Mouse (Mus musculus) cerebellum, adult (tissue): ENCODE data around the gene Mafg.

Experiments used
- ATAC-seq: cut with Nextera tagmentation; 2 replicates; pipeline ENCODE4 v1.9.2; 2017; ENCODE audit warnings: mild to moderate bottlenecking, moderate library complexity, mixed read lengths; ENCODE audit not compliant: insufficient number of reproducible peaks, low FRiP score, low TSS enrichment

Mafg gene

DNA sequence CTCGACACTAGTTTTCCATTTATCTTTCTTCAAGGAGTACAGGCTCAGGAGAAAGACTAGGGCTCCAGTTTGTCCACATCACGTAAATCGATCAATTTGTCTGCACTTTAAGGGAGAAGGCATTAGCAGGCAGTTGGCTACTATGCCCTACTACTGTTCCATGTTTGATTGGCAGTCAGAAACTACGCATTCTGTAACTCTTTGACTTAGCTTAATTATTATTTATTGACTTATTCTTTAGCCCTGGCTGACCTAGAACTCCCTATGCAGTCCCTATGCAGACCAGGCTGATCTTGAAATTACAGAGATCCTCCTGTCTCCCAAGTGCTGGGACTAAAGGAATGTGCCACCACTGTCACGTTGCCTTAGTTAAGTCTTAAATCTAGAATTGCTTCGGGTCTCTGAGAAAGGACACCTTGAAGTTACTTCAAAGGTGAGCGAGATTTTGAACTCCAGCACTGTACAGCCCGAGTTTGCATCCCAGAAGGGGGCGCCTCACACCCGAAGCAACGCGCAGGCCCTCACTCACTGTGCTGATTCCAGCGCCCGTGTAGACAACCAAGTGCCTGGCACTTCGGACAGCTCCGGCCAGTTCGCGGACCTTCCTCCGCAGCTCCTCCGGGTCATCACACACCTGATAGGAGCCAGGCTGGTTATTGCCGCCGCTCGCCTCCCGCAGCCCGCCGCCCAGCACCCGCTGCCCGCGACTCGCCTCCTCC is 9.3 kb downstream of the Mafg start:
- ATAC-seq: peak; percentile 64; the same call in 1 of the 2 replicates

DNA sequence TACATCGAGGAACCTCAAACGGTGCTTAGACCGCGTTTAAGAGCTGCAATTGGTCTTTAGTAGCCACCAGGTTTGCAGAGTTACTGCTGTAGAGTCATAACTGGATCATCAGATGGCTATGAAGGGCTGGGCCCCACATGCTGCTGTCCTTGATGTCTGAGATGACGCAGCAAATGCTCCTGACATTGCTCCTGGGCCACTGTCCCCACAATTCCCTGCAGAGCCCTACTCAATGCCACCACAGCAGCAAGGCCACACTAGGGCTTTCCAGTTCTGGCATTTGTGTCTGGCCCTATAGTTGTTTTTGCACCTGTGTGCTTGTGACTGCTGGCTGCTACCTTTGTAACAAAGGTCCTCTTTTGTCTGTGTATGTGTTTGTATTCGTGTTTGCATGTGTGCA is 10.6 kb downstream of the Mafg start:
- no peak for ATAC-seq

DNA sequence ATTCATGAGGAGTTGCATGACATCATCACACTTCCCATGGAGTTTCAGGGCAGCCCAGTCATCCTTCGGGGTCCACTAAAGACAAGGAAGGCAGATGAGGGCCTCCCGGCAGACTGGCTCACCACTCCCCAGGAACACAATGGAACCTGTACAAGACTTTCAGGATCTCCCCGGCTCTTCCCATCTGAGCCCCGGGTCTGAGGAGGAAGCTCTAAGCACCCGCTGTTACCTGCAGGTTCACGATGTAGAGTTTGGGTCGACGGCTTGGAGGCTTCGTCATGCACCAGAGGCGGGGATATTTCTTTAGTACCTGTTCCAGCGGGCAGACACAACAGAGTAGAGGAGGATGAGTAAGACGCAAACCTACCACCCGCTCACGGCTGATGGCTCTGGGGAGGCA is 13.2 kb downstream of the Mafg start:
- ATAC-seq: no peak

DNA sequence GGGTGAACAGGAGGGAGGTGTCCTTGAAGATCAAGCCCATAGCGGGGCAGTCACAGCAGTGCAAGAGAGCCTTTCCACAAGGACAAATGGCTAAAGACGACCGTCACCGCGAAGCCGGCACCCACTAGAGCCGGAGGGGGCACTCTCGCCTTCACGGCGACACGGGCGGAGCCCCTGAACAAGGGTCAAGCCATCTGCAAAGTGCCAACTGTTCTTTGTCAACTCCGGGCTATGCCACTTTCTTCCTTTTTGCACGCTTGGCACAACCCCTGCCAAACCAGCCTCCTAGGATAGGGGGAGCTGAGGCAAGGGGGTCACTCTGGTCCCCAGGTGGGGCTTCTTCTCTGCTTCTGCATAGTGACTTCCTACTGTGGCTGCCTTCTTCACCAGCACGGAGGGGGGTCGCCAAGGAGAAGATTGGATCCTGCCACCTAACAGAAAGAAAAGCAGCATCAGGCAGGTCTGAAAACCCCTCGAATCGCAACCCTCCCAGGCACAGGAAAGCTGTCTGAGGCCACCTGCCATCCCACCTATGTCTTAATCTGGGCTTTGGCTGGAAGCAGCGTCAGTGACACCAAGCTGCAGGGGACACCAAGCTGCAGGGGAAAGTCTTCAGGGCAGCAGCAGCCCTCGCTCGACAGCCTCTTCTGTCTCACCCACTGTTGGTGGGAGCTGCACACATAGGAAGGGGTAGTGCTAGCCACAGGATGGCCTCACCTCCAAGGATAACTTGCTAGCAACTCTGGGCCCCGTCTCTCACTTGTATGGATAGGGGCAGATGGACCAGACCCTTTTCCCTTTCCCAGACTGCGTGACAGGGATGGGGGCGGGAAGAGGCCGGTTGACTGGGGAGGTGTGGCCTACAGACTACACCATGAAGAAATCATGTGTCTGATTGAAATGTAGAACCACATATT is 14.5 kb downstream of the Mafg start:
- ATAC-seq: no peak

DNA sequence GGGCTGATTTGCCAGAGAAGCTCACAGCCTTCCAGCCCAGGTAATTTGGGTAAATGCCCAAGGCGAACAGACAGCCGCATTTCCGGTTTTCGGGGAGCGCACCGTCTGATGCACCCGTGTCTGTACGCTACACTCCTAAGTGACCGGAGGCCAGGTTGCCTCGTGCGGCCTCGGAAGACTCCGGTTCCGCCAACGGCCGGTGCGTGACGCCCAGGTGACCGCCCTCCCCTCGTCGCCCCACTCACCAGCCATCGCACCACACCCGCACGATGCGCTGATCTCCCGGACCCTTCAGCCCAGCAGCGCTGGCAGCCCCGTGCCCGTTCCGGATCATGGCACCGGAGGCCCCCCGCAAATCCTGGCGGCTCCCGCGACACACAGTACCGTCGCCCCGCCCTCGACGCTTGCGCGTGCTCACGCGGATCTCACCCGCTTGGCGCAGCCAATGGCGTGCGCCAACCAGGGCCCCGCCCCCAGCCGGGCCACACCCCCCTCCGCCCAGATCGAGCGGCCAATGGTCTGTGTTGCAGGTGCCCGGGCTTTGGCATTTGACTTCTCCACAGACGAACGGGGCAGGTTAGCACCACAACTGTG is 15.8 kb downstream of the Mafg start, which contains the start of gene Pcyt2:
Pcyt2 (minus strand) TSS at position 418 of the 594 bp plus-strand sequence.
- ATAC-seq: peak; percentile 57

- no peak for ATAC-seq
Observed at GRCm38 (mm10) chr11:120616617-120617294, 16.6 kb downstream of the Mafg start.

DNA sequence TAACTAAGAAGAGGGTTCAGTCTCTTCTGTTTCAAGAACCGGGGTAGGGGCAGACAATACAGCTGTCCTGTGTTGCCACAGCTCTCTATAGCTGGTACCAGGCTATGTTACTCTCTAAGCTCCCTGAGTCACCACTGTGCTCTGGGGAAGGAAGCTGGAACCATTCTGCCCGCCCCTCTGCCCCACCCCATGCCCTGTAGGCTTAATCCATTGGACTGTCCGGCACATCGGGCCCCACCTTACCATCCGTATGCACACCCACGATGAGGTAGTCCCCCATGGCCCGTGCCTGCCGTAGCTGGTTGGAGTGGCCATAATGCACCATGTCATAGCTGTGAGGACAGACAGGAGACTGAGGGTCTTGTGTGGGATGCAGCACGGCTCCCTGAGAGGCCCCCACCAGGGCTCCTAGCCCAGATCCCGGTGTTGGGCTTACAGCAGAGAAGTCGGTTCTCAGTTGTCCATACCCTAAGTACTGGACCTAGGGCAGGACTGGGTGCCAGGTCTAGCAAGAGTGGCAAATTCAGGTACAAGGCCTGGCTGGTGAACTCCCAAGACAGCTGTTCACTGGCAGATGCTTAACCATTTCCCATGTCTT is 17.7 kb downstream of the Mafg start:
- ATAC-seq: no peak

DNA sequence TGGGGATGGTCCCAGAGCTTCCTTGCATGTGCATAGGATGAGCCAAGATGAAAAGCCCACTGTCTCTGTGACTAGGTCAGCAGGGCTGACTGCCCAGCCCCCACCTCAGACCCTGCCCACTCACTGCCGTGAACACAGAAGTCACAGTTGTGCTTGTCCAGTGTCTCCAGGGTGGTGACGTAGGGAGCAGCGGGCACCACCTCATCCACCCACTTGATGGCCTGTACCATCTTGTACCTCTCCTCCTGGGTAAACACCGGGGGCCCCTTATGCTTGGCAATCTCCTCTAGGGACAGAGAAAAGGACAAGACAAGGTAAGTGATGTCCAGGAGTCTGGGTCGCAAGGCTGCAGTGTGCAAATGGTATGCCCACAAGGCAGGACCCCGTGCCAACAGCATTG is 18.2 kb downstream of the Mafg start:
- no peak for ATAC-seq

GRCm38 (mm10) chr11:120613976-120614375 is 19.4 kb downstream of the Mafg start:
- ATAC-seq: no peak

- no peak for ATAC-seq
Observed at GRCm38 (mm10) chr11:120613481-120613972, 19.9 kb downstream of the Mafg start.

GRCm38 (mm10) chr11:120612763-120613162 is 20.6 kb downstream of the Mafg start:
- peak; percentile 61 for ATAC-seq

GRCm38 (mm10) chr11:120610477-120611046 is 22.8 kb downstream of the Mafg start:
- no peak for ATAC-seq

DNA sequence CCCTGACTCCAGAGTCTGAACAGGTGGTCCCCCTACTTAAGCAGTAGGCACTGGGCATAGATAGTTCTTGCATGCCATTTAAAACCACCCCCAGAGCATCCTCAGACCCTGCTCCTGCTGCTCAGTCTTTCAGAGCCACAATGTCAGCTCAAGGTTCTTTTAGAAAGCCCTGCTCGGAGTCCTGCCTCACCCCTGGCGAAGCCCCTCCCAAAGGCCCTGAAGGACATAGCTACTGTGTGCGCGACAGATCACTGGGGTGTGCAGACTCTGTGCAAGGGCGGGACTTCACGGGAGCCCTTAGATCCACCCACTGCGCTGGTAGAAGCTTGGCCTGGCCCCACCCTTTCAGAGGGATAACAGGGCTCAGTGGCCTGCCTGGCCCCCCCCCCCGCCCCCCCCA is 24.1 kb downstream of the Mafg start:
- no peak for ATAC-seq

DNA sequence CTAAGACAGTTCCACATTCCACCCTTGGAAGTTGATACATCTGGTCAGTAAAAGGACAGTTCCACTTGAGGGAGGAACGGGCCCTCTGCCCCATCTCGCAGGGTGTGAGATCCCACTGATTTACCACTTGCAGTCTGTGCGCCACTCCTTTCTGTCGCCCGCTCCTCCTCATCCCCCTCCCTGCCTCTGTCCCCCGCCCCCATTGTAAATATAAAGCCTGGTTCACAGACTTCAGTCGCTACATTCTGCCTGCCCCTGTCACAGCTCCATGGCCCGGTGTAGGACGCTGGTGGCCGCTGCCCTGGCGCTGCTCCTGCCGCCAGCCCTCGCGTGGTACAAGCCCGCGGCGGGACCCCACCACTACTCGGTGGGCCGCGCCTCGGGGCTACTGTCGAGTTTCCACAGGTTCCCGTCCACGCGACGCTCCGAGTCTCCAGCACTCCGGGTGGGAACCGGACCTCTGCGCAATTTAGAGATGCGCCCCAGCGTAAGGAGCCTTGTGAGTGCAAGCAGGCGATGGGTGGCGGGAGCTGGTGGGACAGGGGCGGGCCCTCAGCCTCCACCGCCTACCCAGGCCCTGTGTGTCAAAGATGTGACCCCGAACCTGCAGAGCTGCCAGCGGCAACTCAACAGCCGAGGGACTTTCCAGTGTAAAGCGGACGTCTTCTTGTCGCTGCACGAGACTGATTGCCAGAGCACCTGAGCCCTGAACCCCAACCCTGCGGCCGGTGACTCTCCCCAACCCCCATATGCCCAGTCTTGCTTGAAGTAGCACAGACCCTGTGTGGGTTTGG is 25.0 kb downstream of the Mafg start, which contains the start of gene Npb:
Npb (plus strand) TSS at position 237 of the 794 bp plus-strand sequence.
- ATAC-seq: no peak

- ATAC-seq: no peak
Observed at GRCm38 (mm10) chr11:120606764-120607163, 26.6 kb downstream of the Mafg start.

GRCm38 (mm10) chr11:120605667-120606066 is 27.7 kb downstream of the Mafg start:
- no peak for ATAC-seq

DNA sequence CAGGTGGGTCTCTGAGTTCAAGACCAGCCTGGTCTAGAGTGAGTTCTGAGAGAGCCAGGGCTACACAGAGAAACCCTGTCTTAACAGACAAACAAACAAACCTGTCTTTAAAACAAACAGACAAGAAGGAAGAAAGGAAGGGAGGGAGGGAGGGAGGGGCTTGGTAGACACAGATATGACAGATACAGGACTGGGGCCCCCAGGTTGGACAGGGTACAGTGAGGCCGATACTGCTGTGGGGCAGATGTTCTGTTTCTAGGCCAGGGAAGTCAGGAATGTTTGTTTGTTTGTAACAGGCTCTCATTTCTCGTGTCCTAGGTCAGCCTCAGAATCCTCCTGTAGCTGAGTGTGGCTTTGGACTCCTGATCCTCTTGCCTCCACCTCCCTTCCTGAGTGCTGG is 29.9 kb downstream of the Mafg start:
- no peak for ATAC-seq

GRCm38 (mm10) chr11:120600716-120601115 is 32.7 kb downstream of the Mafg start:
- no peak for ATAC-seq
